Mouse (Mus musculus): Measurements from ENCODE around the gene Pmm1. TPM values are rescaled to one million over a fixed set of nuclear protein-coding genes. Genes with fewer than 3 reads are reported as not detected.

Pmm1 gene
- 43.0 and 43.5 TPM in 2 replicates for polyA plus RNA-seq (2014; fragmentation: Nextera tagmentation; extraction: Ambion mirVana)

- Histone ChIP-seq H3K4me1 (ENCODE audit: control insufficient read depth, insufficient read depth, low read length) (no peaks in the 10 kb centered on the region), H3K27ac (replicated peaks; ENCODE audit: low read depth, low read length) (peak within 1 kb of the TSS; percentile 81), H3K4me2 (ENCODE audit: low read depth, low read length) (peak within 1 kb of the TSS; percentile 98), H3K9me3 (ENCODE audit: control insufficient read depth, low read length) (no peaks in the 10 kb centered on the region), H3K9ac (ENCODE audit: low read depth, low read length) (peak within 1 kb of the TSS; percentile 73), H3K36me3 (ENCODE audit: control insufficient read depth, insufficient read depth, low read length) (peaks cover 8% of the 10 kb centered on the region; the same call in 1 of the 2 replicates), H3K27me3 (replicated peaks; ENCODE audit: control insufficient read depth, insufficient read depth, low read length) (no peaks in the 10 kb centered on the region), H3K4me3 (ENCODE audit: low read depth, low read length) (peak within 1 kb of the TSS; percentile 63)
- under 1% methylated on average over 64 of the region's 77 CpGs for WGBS
- ATAC-seq (ENCODE audit: low read depth) = peak; percentile 98
- peak; percentile 99 for DNase-seq (ENCODE audit: low spot score)
Observed at GRCm38 (mm10) chr15:81960171-81961077, at the start of gene Pmm1. Gene Pmm1, minus strand, starts transcription at chr15:81960930.

- Histone ChIP-seq H3K4me3 (ENCODE audit: low read depth, low read length) (no peak overlapping the region), H3K36me3 (ENCODE audit: control insufficient read depth, insufficient read depth, low read length) (peaks cover 35% of the 10 kb centered on the region), H3K9me3 (ENCODE audit: control insufficient read depth, low read length) (no peaks in the 10 kb centered on the region), H3K4me2 (ENCODE audit: low read depth, low read length) (no peak overlapping the region), H3K27ac (replicated peaks; ENCODE audit: low read depth, low read length) (no peak overlapping the region), H3K27me3 (replicated peaks; ENCODE audit: control insufficient read depth, insufficient read depth, low read length) (no peaks in the 10 kb centered on the region), H3K4me1 (ENCODE audit: control insufficient read depth, insufficient read depth, low read length) (no peaks in the 10 kb centered on the region), H3K9ac (ENCODE audit: low read depth, low read length) (no peak overlapping the region)
- 92% methylated on average over 8 of the region's 8 CpGs for WGBS
- ATAC-seq (ENCODE audit: low read depth) (no peak), DNase-seq (ENCODE audit: low spot score) (no peak)
Observed at GRCm38 (mm10) chr15:82004257-82004656, 43.5 kb upstream of the Pmm1 start.

GRCm38 (mm10) chr15:81993992-81994391 lies 33.3 kb upstream of the Pmm1 start:
- H3K27me3 ChIP-seq (replicated peaks; ENCODE audit: control insufficient read depth, insufficient read depth, low read length) = no peaks in the 10 kb centered on the region
- no peak overlapping the region for H3K4me3 ChIP-seq (ENCODE audit: low read depth, low read length)
- ATAC-seq (ENCODE audit: low read depth) (no peak), DNase-seq (ENCODE audit: low spot score) (no peak)
- H3K27ac ChIP-seq (replicated peaks; ENCODE audit: low read depth, low read length) = no peak overlapping the region
- no peak overlapping the region for H3K9ac ChIP-seq (ENCODE audit: low read depth, low read length)
- no peaks in the 10 kb centered on the region for H3K9me3 ChIP-seq (ENCODE audit: control insufficient read depth, low read length)
- no peak overlapping the region for H3K4me2 ChIP-seq (ENCODE audit: low read depth, low read length)
- 68% methylated on average over 6 of the region's 6 CpGs for WGBS
- H3K36me3 ChIP-seq (ENCODE audit: control insufficient read depth, insufficient read depth, low read length) = peaks cover 60% of the 10 kb centered on the region
- no peaks in the 10 kb centered on the region for H3K4me1 ChIP-seq (ENCODE audit: control insufficient read depth, insufficient read depth, low read length)

GRCm38 (mm10) chr15:81990549-81990948 lies 29.8 kb upstream of the Pmm1 start:
- Histone ChIP-seq H3K9me3 (ENCODE audit: control insufficient read depth, low read length) (no peaks in the 10 kb centered on the region), H3K27me3 (replicated peaks; ENCODE audit: control insufficient read depth, insufficient read depth, low read length) (no peaks in the 10 kb centered on the region), H3K4me1 (ENCODE audit: control insufficient read depth, insufficient read depth, low read length) (no peaks in the 10 kb centered on the region), H3K4me3 (ENCODE audit: low read depth, low read length) (no peak overlapping the region), H3K9ac (ENCODE audit: low read depth, low read length) (no peak overlapping the region), H3K27ac (replicated peaks; ENCODE audit: low read depth, low read length) (no peak overlapping the region), H3K4me2 (ENCODE audit: low read depth, low read length) (no peak overlapping the region), H3K36me3 (ENCODE audit: control insufficient read depth, insufficient read depth, low read length) (peaks cover 29% of the 10 kb centered on the region; the same call in 1 of the 2 replicates)
- ATAC-seq (ENCODE audit: low read depth) (no peak), DNase-seq (ENCODE audit: low spot score) (peak; percentile 13)
- 54% methylated on average over 7 of the region's 7 CpGs for WGBS

- Histone ChIP-seq H3K9me3 (ENCODE audit: control insufficient read depth, low read length) (no peaks in the 10 kb centered on the region), H3K4me1 (ENCODE audit: control insufficient read depth, insufficient read depth, low read length) (no peaks in the 10 kb centered on the region), H3K4me2 (ENCODE audit: low read depth, low read length) (no peak overlapping the region), H3K27ac (replicated peaks; ENCODE audit: low read depth, low read length) (no peak overlapping the region), H3K4me3 (ENCODE audit: low read depth, low read length) (no peak overlapping the region), H3K27me3 (replicated peaks; ENCODE audit: control insufficient read depth, insufficient read depth, low read length) (no peaks in the 10 kb centered on the region), H3K36me3 (ENCODE audit: control insufficient read depth, insufficient read depth, low read length) (peaks cover 19% of the 10 kb centered on the region; the same call in 1 of the 2 replicates), H3K9ac (ENCODE audit: low read depth, low read length) (peak overlapping the region; percentile 30; the same call in 1 of the 2 replicates)
- peak; percentile 60; the same call in 1 of the 2 replicates for ATAC-seq (ENCODE audit: low read depth)
- DNase-seq (ENCODE audit: low spot score) = peak; percentile 94
- 50% methylated on average over 11 of the region's 11 CpGs for WGBS
Observed at GRCm38 (mm10) chr15:81989371-81990062, 28.8 kb upstream of the Pmm1 start.

GRCm38 (mm10) chr15:81987646-81988045 lies 26.9 kb upstream of the Pmm1 start, which contains the start of gene Xrcc6:
Gene Xrcc6, plus strand, starts transcription at chr15:81987835.
- Histone ChIP-seq H3K27me3 (replicated peaks; ENCODE audit: control insufficient read depth, insufficient read depth, low read length) (no peaks in the 10 kb centered on the region), H3K4me3 (ENCODE audit: low read depth, low read length) (no peak within 1 kb of the TSS), H3K4me2 (ENCODE audit: low read depth, low read length) (no peak within 1 kb of the TSS), H3K9ac (ENCODE audit: low read depth, low read length) (no peak within 1 kb of the TSS), H3K4me1 (ENCODE audit: control insufficient read depth, insufficient read depth, low read length) (no peaks in the 10 kb centered on the region), H3K27ac (replicated peaks; ENCODE audit: low read depth, low read length) (no peak within 1 kb of the TSS), H3K36me3 (ENCODE audit: control insufficient read depth, insufficient read depth, low read length) (0 out of 2 replicates have a peak, but pooled peaks cover 2% of the 10 kb centered on the region), H3K9me3 (ENCODE audit: control insufficient read depth, low read length) (no peaks in the 10 kb centered on the region)
- no peak for DNase-seq (ENCODE audit: low spot score)
- ATAC-seq (ENCODE audit: low read depth) = no peak
- WGBS = 88% methylated on average over 3 of the region's 3 CpGs

- H3K4me1 ChIP-seq (ENCODE audit: control insufficient read depth, insufficient read depth, low read length) = no peaks in the 10 kb centered on the region
- H3K9ac ChIP-seq (ENCODE audit: low read depth, low read length) = no peak overlapping the region
- H3K4me3 ChIP-seq (ENCODE audit: low read depth, low read length) = no peak overlapping the region
- H3K27ac ChIP-seq (replicated peaks; ENCODE audit: low read depth, low read length) = no peak overlapping the region
- 59% methylated on average over 2 of the region's 2 CpGs for WGBS
- no peaks in the 10 kb centered on the region for H3K27me3 ChIP-seq (replicated peaks; ENCODE audit: control insufficient read depth, insufficient read depth, low read length)
- no peaks in the 10 kb centered on the region for H3K9me3 ChIP-seq (ENCODE audit: control insufficient read depth, low read length)
- DNase-seq (ENCODE audit: low spot score) = peak; percentile 31
- ATAC-seq (ENCODE audit: low read depth) = no peak
- H3K36me3 ChIP-seq (ENCODE audit: control insufficient read depth, insufficient read depth, low read length) = no peaks in the 10 kb centered on the region
- H3K4me2 ChIP-seq (ENCODE audit: low read depth, low read length) = no peak overlapping the region
Observed at GRCm38 (mm10) chr15:81985267-81986161, 24.8 kb upstream of the Pmm1 start.

- 50% methylated on average over 1 of the region's 1 CpGs for WGBS
- Histone ChIP-seq H3K4me1 (ENCODE audit: control insufficient read depth, insufficient read depth, low read length) (no peaks in the 10 kb centered on the region), H3K27me3 (replicated peaks; ENCODE audit: control insufficient read depth, insufficient read depth, low read length) (no peaks in the 10 kb centered on the region), H3K9me3 (ENCODE audit: control insufficient read depth, low read length) (no peaks in the 10 kb centered on the region), H3K4me2 (ENCODE audit: low read depth, low read length) (no peak overlapping the region), H3K36me3 (ENCODE audit: control insufficient read depth, insufficient read depth, low read length) (no peaks in the 10 kb centered on the region), H3K27ac (replicated peaks; ENCODE audit: low read depth, low read length) (no peak overlapping the region), H3K4me3 (ENCODE audit: low read depth, low read length) (no peak overlapping the region), H3K9ac (ENCODE audit: low read depth, low read length) (no peak overlapping the region)
- ATAC-seq (ENCODE audit: low read depth) (no peak), DNase-seq (ENCODE audit: low spot score) (no peak)
Observed at GRCm38 (mm10) chr15:81982173-81982572, 21.4 kb upstream of the Pmm1 start.

Measured in embryonic facial prominence, embryonic 14.5 days (tissue).